Mouse (Mus musculus): ENCODE measurements around the gene Hnmt. TPM values are rescaled to one million over a fixed set of nuclear protein-coding genes. Genes with fewer than 3 reads are reported as not detected.

Gene Hnmt
- polyA plus RNA-seq, 3 experiments from 2014 or later: not detected

Other genes with a start within 250 kb of the Hnmt start
- not detected for gene Tbpl2, start 47.2 kb upstream of the Hnmt start, polyA plus RNA-seq (2017; shearing (Covaris generic))
- gene Il1f8, start 103.8 kb upstream of the Hnmt start, polyA plus RNA-seq (2017; shearing (Covaris generic)): not detected
- not detected for gene Il1f9, start 137.1 kb upstream of the Hnmt start, polyA plus RNA-seq (2017; shearing (Covaris generic))
- gene Il1f6, start 166.0 kb upstream of the Hnmt start, polyA plus RNA-seq (2017; shearing (Covaris generic)): not detected
- gene Il1f5, start 227.6 kb upstream of the Hnmt start, polyA plus RNA-seq (2017; shearing (Covaris generic)): not detected
- gene Il1f10, start 241.8 kb upstream of the Hnmt start, polyA plus RNA-seq (2017; shearing (Covaris generic)): not detected

Data from inflammation-experienced regulatory T-cells, adult 6 months (primary cell).